Mouse (Mus musculus) granulocyte monocyte progenitor cell, adult 5-6 weeks (primary cell): ENCODE measurements around the gene Ppp2r3c. TPM values are rescaled to one million over a fixed set of nuclear protein-coding genes. Genes with fewer than 3 reads are reported as not detected.
"Not testable (repeated sequence)": the region's sequence is repeated elsewhere in the genome, so short reads cannot be mapped to it uniquely, and the experiment has no call there.

Source experiments
- ATAC-seq: replicated peaks from 2 replicates; pipeline ENCODE4 v1.8.0; 2016; ENCODE audit warnings: mild to moderate bottlenecking, moderate TSS enrichment, inconsistent platforms; ENCODE audit not compliant: poor library complexity, severe bottlenecking
- total RNA-seq, 2 experiments: library from RNA; stranded (forward) in 1 of 2; stranded (reverse) in 1 of 2; fragments of 200-712, 200-1000 nt in 1 of 2; fragments of >200 nt in 1 of 2; fragmentation: Nextera tagmentation in 1 of 2; gene quantifications; 2 replicates each; pipeline ENCODE4 v1.2.3; 2014 to 2017

The Ppp2r3c gene
- total RNA-seq (2014; fragmentation: Nextera tagmentation): 25.8 and 31.2 TPM in 2 replicates
- total RNA-seq (2017): 28.6 and 30.4 TPM in 2 replicates

GRCm38 (mm10) chr12:55302485-55303441 lies at the start of gene Ppp2r3c:
Gene Ppp2r3c (minus strand): TSS chr12:55302998.
- ATAC-seq: peak; percentile 86

DNA sequence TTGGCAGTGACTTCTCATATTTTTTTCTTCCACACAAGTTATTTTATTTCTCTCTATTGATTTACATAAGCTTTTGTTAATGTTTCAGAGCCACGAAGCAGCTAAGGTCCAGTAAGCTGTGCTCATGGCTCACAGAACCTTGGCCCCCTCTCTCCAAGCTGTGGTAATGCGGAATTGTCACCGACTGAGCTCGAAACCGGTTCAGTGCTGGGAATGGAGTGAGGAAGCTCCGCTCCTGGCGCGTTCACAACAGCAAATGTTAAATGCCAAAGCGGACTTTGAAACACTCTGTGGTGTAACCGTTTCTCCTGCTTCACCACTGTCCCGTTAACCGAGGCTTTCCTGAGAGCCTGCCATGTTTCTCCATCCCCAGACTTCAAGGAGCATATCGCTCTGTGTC lies 41.8 kb upstream of the Ppp2r3c start:
- ATAC-seq: peak; percentile 80

- no peak for ATAC-seq
Observed at GRCm38 (mm10) chr12:55343998-55344397, 41.2 kb upstream of the Ppp2r3c start.

DNA sequence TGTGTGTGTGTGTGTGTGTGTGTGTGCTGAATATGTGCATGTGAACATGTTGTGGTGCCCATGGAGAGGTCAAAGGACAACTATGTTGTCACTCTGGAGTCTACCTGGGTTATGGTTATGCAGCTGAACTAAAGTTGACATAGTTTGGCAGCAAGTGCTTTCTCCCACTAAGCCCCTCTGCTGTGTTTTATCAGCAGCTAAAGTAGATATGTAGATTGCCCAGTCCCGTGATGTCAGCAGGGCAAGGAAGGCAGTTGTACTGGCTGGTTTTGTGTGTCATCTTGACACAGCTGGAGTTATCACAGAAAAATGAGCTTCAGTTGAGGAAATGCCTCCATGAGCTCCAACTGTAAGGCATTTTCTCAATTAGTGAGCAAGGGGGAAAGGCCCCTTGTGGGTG lies 40.2 kb upstream of the Ppp2r3c start:
- ATAC-seq: not testable (repeated sequence)

DNA sequence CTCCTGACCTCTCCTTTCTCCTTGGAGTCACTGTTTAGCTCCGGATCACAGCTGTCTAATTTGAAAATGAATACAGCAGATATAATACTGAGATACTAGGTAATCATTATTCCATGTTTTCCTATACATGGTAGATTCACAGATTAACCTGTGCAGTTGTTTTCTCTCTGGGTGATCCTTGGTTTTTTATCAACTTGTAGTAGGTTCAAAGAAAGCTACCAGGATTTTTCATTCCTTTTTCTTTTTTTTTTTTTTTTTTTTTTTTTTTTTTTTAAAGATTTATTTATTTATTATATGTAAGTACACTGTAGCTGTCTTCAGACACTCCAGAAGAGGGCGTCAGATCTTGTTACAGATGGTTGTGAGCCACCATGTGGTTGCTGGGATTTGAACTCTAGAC lies 35.7 kb upstream of the Ppp2r3c start:
- not testable (repeated sequence) for ATAC-seq

GRCm38 (mm10) chr12:55333662-55334061 lies 30.9 kb upstream of the Ppp2r3c start:
- ATAC-seq: no peak

DNA sequence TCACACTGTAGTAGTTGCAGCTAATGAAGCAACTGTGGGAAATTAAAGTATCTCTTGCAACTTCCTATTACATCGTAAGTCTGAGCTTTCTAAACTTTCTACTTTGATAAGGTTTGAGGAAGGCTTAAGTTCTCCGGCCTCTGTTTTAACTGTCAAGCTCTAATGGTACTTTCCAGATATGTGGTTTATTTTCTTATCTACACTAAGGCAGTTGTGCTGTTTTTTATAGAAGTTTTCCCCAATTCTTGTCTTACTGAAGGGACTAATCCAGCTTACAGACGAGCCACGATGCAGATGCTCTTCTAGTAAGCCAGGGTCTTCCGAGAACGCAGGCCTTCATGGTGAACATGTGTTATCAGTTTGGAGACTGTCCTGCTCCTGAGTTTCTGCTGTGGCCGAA lies 26.6 kb upstream of the Ppp2r3c start:
- ATAC-seq: peak; percentile 22; the same call in 1 of the 2 replicates

- no peak for ATAC-seq
Observed at GRCm38 (mm10) chr12:55328784-55329183, 26.0 kb upstream of the Ppp2r3c start.

DNA sequence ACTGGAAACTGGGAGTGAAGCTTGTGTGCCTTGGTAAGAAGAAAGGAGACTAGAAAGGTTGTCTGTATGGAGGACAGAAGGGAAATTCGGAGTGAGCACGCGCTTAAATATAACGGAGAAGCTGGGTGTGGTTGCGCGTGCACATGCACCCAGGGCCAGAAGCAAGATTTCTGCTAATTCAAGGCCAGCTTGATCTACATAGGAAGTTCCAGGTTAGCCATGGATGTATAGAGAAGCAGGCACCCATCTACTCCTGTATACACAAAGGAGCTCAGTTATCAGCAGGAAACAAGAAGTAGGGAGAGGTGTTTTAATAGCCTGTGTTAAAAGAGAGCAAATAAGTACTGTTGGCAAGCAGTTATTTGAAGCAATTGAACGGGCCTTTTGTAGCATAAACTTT lies 22.9 kb upstream of the Ppp2r3c start:
- no peak for ATAC-seq

DNA sequence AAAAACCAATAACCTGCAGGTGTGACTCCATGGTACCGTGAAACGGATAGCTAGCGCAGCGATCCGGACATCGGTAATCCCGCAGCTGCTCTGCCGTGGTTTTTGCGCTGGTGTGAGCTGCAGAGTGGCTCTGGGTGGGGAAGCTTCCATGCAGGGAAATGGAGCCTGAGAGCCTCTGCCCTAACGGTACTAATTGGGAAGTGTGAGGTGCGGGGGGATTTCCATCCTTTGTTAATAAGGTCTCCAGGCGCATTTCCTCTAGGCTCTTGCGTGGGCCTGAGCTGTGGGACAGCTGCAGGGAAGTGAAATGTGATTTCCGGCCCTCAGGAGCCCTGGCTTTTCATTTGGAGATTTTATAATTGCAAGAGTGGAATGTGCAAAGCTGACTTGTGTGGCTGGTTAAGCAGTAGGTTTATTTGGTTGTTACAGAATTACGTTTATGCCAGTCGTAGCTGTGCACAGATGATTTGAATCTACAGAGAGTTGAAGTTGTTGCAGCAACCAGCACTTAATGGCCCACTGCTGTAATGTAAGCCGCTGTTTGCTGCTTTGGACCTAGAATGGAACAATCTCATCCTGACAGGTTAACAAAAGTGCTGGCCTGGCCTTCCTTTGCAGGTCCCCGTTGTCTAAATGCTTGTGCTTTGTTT lies 19.0 kb upstream of the Ppp2r3c start:
- no peak for ATAC-seq

- peak; percentile 94 for ATAC-seq
Observed at GRCm38 (mm10) chr12:55315192-55315591, 12.4 kb upstream of the Ppp2r3c start.

DNA sequence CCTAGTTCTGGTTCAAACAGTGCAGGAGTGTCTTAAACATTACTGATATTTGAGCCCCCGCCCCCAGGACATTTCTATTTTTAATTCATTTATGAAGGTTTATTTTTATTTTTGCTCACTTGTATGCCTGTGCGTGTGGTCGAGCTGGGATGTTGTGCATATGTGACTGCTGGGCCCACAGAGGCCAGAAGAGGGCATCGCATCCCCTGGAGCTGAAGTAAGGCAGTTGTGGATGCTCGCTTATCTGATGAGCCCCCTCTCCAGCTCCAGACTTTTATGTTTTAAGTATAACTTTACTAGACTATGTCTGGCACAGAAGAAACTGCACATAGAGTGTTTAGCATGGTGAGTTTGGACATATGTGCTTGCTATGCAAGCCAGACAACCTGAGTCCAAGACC lies 11.1 kb upstream of the Ppp2r3c start:
- ATAC-seq: no peak

GRCm38 (mm10) chr12:55311841-55312240 lies 9.0 kb upstream of the Ppp2r3c start:
- ATAC-seq: no peak

GRCm38 (mm10) chr12:55309501-55309900 lies 6.7 kb upstream of the Ppp2r3c start:
- ATAC-seq: no peak

DNA sequence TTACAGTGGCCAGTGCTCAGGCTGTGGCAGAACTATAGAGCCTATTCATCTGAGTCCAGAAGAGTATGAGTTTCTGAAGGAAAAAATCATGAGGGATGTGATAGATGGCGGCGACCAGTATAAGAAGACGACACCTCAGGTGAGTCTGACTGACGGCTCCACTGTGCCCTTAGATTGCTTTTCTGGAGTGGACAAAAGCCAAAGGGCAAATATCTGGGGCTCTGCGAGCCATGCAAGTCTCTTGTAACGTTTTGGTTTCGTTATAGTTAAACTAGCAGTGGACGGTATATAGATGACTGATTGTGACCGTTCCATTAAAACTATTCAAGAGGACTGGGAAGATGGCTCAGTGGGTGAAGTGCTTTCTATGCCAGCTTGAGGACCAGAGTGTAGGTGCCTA lies 5.9 kb upstream of the Ppp2r3c start:
- ATAC-seq: no peak

- ATAC-seq: no peak
Observed at GRCm38 (mm10) chr12:55307566-55307965, 4.8 kb upstream of the Ppp2r3c start.

- no peak for ATAC-seq
Observed at GRCm38 (mm10) chr12:55306371-55306770, 3.6 kb upstream of the Ppp2r3c start.

DNA sequence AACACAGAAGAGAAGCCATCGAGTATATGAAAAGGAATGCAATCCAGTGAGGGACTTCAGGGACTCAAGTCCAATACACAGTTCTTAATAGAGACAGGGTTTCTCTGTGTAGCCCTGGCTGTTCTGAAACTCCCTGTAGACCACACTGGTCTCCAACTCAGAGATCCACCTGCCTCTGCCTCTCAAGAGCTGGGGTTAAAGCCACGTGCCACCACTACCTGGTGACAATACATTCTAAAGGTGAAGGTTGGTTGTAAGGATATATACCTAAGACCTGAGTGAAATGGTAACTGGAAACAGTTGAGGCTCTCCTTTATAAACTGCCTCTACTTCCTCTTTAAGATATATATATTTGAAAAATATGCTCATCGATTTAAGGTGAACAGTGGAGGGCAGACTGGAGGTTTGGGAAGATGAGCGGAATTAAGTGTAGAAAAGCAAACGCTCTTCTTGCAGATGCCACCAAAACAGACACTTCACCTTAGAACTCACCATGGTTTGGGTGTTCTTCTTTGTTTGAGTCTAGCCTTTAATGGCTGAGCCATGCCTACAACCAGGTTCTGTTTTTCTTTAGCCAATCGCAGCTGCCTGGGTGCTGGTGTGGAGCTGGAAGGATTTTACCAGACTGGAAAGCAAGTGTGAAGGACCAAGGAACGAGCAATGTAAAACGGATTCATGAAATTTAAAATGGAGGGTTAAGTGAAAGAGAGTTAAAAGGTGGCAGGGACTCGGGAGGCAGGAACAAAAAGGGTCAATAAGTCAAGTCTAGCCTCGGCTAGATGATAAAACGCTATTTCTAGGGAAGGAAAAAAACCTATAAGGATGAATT lies 1.1 kb downstream of the Ppp2r3c start:
- ATAC-seq: no peak

DNA sequence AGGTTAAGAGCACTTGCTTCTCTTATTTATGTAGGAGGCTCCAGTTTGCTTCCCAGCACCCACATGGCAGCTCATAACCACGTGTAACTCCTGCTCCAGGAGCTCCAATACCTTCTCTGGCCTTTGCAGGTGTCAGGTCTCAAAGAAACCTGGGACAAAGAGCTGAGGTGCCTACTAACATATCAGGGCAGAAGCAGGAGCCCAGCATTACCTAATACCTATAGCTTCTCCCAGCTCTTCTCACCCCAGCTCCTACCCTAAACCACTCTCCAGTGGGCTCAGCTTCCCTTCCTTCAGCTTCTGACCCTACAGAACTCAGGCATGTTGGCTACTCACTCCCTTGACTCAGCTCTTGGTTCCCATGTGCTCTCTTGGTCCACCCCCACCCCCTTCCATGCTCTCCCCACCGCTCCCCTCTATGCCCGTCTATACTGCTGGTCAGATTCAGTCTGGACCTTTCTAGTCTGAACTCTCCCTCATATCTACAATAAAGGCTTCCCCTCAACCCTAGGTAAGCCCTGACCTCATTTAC lies 1.9 kb downstream of the Ppp2r3c start:
- no peak for ATAC-seq

DNA sequence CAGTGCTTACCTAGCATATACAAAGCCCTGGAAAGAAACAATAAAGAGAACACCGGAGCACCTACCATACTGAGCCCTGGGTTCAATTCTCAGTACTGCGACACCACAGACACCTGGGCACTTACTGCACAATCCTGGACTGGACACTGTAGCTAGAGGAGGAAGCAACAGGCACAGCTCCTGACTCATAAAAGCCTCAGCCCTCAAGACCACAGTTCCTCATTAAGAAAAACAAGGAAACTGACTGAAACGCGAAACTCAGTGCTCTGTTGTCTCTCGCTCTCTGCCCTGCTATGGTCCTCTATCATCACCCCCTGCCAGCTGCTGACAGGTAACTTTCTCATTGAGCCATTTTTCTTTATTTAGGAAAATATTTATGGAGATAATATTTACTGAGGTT lies 3.5 kb downstream of the Ppp2r3c start, which contains the start of gene 1110008L16Rik:
TSS of gene 1110008L16Rik (plus strand) at position 242 of the 400 bp plus-strand sequence.
- peak; percentile 48 for ATAC-seq
